Mouse (Mus musculus): ENCODE results near the gene Olfr286.

DNA sequence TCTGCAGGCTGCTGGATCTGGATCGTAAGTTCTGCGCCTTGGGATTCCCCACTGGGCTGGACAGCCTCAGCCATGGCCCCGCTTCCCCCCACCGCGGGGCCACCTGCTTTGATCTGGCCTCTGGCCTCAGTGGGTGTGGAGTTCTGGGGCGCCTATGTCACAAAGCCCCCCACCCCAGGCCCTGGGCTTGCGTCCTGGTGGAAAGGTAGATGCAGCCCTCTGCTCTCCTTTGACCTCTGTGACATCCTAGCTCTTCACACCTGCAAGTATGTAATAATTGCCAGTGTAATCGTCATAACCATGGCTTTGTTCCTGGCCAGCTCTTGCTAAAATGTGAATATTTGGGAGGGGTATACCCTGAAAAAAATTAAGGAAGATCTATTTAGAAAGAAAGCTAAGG is 22.9 kb upstream of the Olfr286 start, which contains the start of gene H1fnt:
- TF ChIP-seq CTCF (IDR thresholded peaks at IDR 0.05; ENCODE audit: extremely low read depth, insufficient read length, insufficient replicate concordance, low read depth, low read length) (no peak), POLR2A (IDR thresholded peaks at IDR 0.05; ENCODE audit: low read depth, low read length) (no peak)
